Mouse (Mus musculus): Measurements from ENCODE around the gene Grwd1.

DNA sequence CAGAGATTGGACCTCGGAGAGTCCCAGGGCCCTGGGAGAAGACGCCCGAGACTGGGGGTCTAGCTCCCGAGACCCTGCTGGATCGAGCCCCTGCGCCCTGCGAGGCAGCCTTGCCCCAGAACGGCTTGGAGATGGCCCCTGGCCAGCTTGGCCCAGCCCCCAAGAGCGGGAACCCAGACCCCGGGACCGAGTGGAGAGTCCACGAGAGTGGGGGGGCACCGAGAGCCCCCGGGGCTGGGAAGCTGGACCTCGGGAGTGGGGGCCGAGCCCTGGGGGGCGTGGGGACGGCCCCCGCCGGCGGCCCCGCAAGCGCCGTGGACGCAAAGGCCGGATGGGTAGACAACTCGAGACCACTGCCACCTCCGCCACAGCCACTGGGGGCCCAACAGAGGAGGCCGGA is 35.8 kb downstream of the Grwd1 start:
- TF ChIP-seq CTCF (IDR thresholded peaks at IDR 0.05; ENCODE audit: control insufficient read depth, insufficient read depth, insufficient replicate concordance, low read depth, low read length) (no peak), POLR2A (IDR thresholded peaks at IDR 0.05; ENCODE audit: control insufficient read depth, low read depth, low read length) (no peak)
